Mouse (Mus musculus): Measurements from ENCODE around the gene Rps23.

Rps23 gene

GRCm38 (mm10) chr13:90929847-90930246 is 7.1 kb downstream of the Rps23 start:
- in situ Hi-C loops (cut with MseI, MboI), result no loop called here

- in situ Hi-C loops (cut with MseI, MboI), result no loop called here
These were observed 10.5 kb downstream of the Rps23 start for GRCm38 (mm10) chr13:90933256-90933655.

- in situ Hi-C loops (cut with MseI, MboI), result no loop called here
These were observed 13.1 kb downstream of the Rps23 start for GRCm38 (mm10) chr13:90935852-90936251.

GRCm38 (mm10) chr13:90939192-90939591 is 16.4 kb downstream of the Rps23 start:
- in situ Hi-C loops (cut with MseI, MboI), result no loop called here

- in situ Hi-C loops (cut with MseI, MboI), result no loop called here
These were observed 16.8 kb downstream of the Rps23 start for GRCm38 (mm10) chr13:90939600-90939999.

- in situ Hi-C loops (cut with MseI, MboI), result loop anchor here (25.0 kb wide), 2 partner anchors 678 to 728 kb away; no protein-coding TSS in a partner anchor
These were observed 36.1 kb downstream of the Rps23 start for GRCm38 (mm10) chr13:90958894-90959293.

- in situ Hi-C loops (cut with MseI, MboI), result loop anchor here (10.0 to 25.0 kb wide), 3 partner anchors 134 to 727 kb away; no protein-coding TSS in a partner anchor
These were observed 37.8 kb downstream of the Rps23 start for GRCm38 (mm10) chr13:90960591-90960990.

GRCm38 (mm10) chr13:90962836-90963760 is 40.3 kb downstream of the Rps23 start:
- in situ Hi-C loops (cut with MseI, MboI), result loop anchor here (10.0 to 25.0 kb wide), 3 partner anchors 132 to 724 kb away; no protein-coding TSS in a partner anchor

GRCm38 (mm10) chr13:90964511-90964910 is 41.8 kb downstream of the Rps23 start:
- in situ Hi-C loops (cut with MseI, MboI), result loop anchor here (10.0 to 25.0 kb wide), 3 partner anchors 130 to 723 kb away; no protein-coding TSS in a partner anchor

GRCm38 (mm10) chr13:90965996-90966395 is 43.2 kb downstream of the Rps23 start:
- in situ Hi-C loops (cut with MseI, MboI), result loop anchor here (10.0 to 25.0 kb wide), 3 partner anchors 129 to 721 kb away; no protein-coding TSS in a partner anchor

- in situ Hi-C loops (cut with MseI, MboI), result loop anchor here (10.0 to 25.0 kb wide), 3 partner anchors 127 to 720 kb away; no protein-coding TSS in a partner anchor
These were observed 44.7 kb downstream of the Rps23 start for GRCm38 (mm10) chr13:90967422-90967821.

GRCm38 (mm10) chr13:90968940-90969339 is 46.2 kb downstream of the Rps23 start:
- in situ Hi-C loops (cut with MseI, MboI), result loop anchor here (10.0 to 25.0 kb wide), 3 partner anchors 126 to 718 kb away; no protein-coding TSS in a partner anchor

- in situ Hi-C loops (cut with MseI, MboI), result loop anchor here (25.0 kb wide), 2 partner anchors 667 to 717 kb away; no protein-coding TSS in a partner anchor
These were observed 47.7 kb downstream of the Rps23 start for GRCm38 (mm10) chr13:90970259-90971017.

- in situ Hi-C loops (cut with MseI, MboI), result loop anchor here (25.0 kb wide), 2 partner anchors 664 to 714 kb away; no protein-coding TSS in a partner anchor
These were observed 50.7 kb downstream of the Rps23 start for GRCm38 (mm10) chr13:90973409-90973808.

Measured in mouse trophoblast stem cell (cell line).